Comparison of ENCODE assay signal across 12 mouse cellular contexts in genomic region chr8:116430051-116430450, GRCm38 (mm10).
DNase-seq lines count a peak whose midpoint lies in the region; ATAC-seq and TF ChIP-seq lines count a peak whose summit lies in the region.
"Had no signal": no experiment of that assay in that cellular context is flagged by ENCODE, and none has a peak within 500 bp of the region (broad histone marks: within the 10 kb centered on the region; RNA-seq: fewer than 3 reads in every experiment).

No protein-coding gene starts in this region.

- no peak overlapping the region for H3K4me2 ChIP-seq in limb, embryonic 14.5 days (replicated peaks; ENCODE audit: low read depth, low read length, severe bottlenecking)
- H3K4me2 ChIP-seq: liver, embryonic 12.5 days; stomach, embryonic 15.5 days had no signal

- H3K9me3 ChIP-seq in limb, embryonic 14.5 days (ENCODE audit: control insufficient read depth, low read length) = no peaks in the 10 kb centered on the region
- no peaks in the 10 kb centered on the region for H3K9me3 ChIP-seq in limb, embryonic 10.5 days (replicated peaks)
- H3K9me3 ChIP-seq: liver, embryonic 12.5 days; stomach, embryonic 15.5 days had no signal

- ATAC-seq in limb, embryonic 14.5 days (ENCODE audit: low FRiP score, low read depth) = no peak
- ATAC-seq: inflammation-experienced regulatory T-cells, adult 6 months; liver, embryonic 12.5 days had no signal

- WGBS in limb, embryonic 14.5 days = 69% methylated on average over 5 of the region's 5 CpGs
- WGBS in limb, embryonic 10.5 days = 87% methylated on average over 5 of the region's 5 CpGs

- no peaks in the 10 kb centered on the region for H3K36me3 ChIP-seq in limb, embryonic 14.5 days (ENCODE audit: control insufficient read depth, insufficient read depth, low read length)
- H3K36me3 ChIP-seq in limb, embryonic 10.5 days = no peaks in the 10 kb centered on the region
- H3K36me3 ChIP-seq: liver, embryonic 12.5 days; stomach, embryonic 15.5 days had no signal

- intact Hi-C loops in gastrocnemius, postnatal 36 days (cut with DNase I) = loop anchor here (10.0 kb wide), 1 partner anchor 715 kb away; no protein-coding TSS in a partner anchor

- DNase-seq in adrenal gland, postnatal 10 days = peak; percentile 42
- DNase-seq in adrenal gland, adult 18-20 months (ENCODE audit: low spot score in 2 of 2) = no peak
- peak; percentile 26 for DNase-seq in limb, embryonic 14.5 days (ENCODE audit: low spot score)
- no peak for DNase-seq in limb, embryonic 10.5 days (ENCODE audit: low spot score)
- DNase-seq in gastrocnemius, postnatal 36 days = peak; percentile 17 to 26
- DNase-seq in ovary, postnatal 14 days (ENCODE audit: low spot score) = peak; percentile 18
- no peak for DNase-seq in frontal cortex, postnatal 25 days (ENCODE audit: low spot score in 2 of 2)
- no peak for DNase-seq in cerebellum, adult 18-20 months
- DNase-seq: cerebellum, adult 8-10 months had no signal

- no peak for TF ChIP-seq POLR2A in limb, embryonic 14.5 days (IDR thresholded peaks at IDR 0.05; ENCODE audit: borderline replicate concordance, extremely low read depth, insufficient read depth, insufficient read length)

- H3K4me1 ChIP-seq in limb, embryonic 14.5 days (ENCODE audit: control insufficient read depth, insufficient read depth, low read length) = no peaks in the 10 kb centered on the region
- H3K4me1 ChIP-seq in limb, embryonic 10.5 days = no peaks in the 10 kb centered on the region
- H3K4me1 ChIP-seq: liver, embryonic 12.5 days; stomach, embryonic 15.5 days had no signal

- no peaks in the 10 kb centered on the region for H3K27me3 ChIP-seq in limb, embryonic 14.5 days (ENCODE audit: control insufficient read depth, insufficient read depth, low read length)
- no peaks in the 10 kb centered on the region for H3K27me3 ChIP-seq in limb, embryonic 10.5 days (ENCODE audit: low read depth, poor library complexity, severe bottlenecking)
- H3K27me3 ChIP-seq: liver, embryonic 12.5 days; stomach, embryonic 15.5 days had no signal

- no peak overlapping the region for H3K4me3 ChIP-seq in limb, embryonic 14.5 days (replicated peaks; ENCODE audit: low read length)
- no peak overlapping the region for H3K4me3 ChIP-seq in limb, embryonic 10.5 days
- H3K4me3 ChIP-seq: liver, embryonic 12.5 days; stomach, embryonic 15.5 days had no signal

- H3K9ac ChIP-seq in limb, embryonic 14.5 days (ENCODE audit: low read depth, low read length, severe bottlenecking) = no peak overlapping the region
- H3K9ac ChIP-seq: liver, embryonic 12.5 days; stomach, embryonic 15.5 days had no signal

- H3K27ac ChIP-seq in limb, embryonic 14.5 days (replicated peaks; ENCODE audit: low read depth, low read length) = no peak overlapping the region
- H3K27ac ChIP-seq in limb, embryonic 10.5 days = no peak overlapping the region
- H3K27ac ChIP-seq: liver, embryonic 12.5 days; stomach, embryonic 15.5 days had no signal

Comparison
In these comparisons a context has a peak if more than half of its experiments do, and no peak if none do; other contexts are left out.
1. DNase-seq: peak in adrenal gland, postnatal 10 days (single experiment), limb, embryonic 14.5 days (single experiment), gastrocnemius, postnatal 36 days (2 of 2) and ovary, postnatal 14 days (single experiment); none in adrenal gland, adult 18-20 months (0 of 2), limb, embryonic 10.5 days (single experiment), frontal cortex, postnatal 25 days (0 of 2) and cerebellum, adult 18-20 months (0 of 2).